Mouse (Mus musculus) layer of hippocampus, adult 8-10 months (tissue): Measurements from ENCODE around the gene Zfp648. TPM values are rescaled to one million over a fixed set of nuclear protein-coding genes. Genes with fewer than 3 reads are reported as not detected.

Source experiments
- DNase-seq, 2 experiments: peaks; one replicate each; pipeline ENCODE4 v3.0.0; 2022; ENCODE audit warnings: low spot score in 2 of 2
- total RNA-seq, 4 experiments: library from RNA; stranded (reverse); gene quantifications; 2 replicates each; pipeline ENCODE4 v1.2.4; 2022

Zfp648 gene
- total RNA-seq, 4 experiments from 2014 or later, result 0.33 to 0.70 (median 0.58) TPM

DNA sequence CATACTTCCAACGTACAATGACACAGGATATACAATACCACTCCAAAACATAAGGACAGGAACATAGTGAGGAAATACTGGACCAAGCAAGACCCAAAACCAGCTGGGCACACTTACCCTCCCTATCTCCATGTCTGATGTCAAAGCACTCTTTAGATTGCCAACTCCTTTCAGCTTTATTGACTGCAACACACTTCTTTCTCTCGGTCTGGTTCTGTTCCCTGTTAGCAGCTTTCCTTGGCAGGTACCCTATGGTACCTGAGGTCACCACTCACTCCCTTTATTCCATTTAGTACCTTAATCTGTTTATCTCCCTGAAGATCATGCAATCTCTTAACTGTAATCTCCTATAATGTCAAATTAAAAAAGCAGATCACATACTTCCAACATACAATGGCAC lies 19.0 kb downstream of the Zfp648 start:
- no peak for DNase-seq

DNA sequence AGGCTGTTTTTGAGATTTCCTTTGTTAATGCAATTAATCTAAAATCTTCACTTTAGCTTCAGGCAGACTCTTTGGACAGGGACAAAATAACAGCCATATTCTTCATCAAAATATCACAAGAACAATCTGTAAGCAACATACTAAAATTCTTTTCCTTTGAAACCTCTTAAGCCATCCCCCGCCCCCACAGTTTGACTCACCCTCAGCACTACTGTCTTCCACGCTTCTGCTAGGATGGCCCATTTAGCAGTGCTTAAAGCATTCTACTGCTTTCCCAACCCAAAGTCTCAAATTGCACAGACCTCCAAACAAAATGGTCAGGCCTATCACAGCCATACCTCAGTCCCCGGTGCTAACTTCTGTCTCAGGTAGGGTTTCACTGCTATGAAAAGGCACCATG lies 19.6 kb downstream of the Zfp648 start:
- no peak for DNase-seq

DNA sequence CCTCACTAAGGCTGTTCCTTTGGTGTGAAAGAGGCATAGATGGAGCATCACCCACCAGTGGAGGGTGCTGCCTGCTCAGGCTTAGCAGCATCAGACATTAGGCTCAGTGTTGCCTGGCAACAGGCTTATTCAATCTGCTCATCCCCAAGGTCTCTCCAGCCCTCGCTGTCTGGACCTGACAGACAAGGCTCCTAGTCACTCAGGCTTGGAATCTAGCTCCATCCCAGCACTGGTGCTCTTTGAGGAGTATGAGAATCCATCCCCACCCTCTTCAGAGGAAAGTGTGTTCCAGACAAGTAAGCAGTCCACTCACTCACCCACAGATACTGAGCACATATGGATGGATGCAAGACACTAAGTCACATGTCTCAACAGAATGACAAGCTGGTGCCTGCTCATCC lies 22.8 kb downstream of the Zfp648 start:
- DNase-seq, result peak; percentile 56 to 61

DNA sequence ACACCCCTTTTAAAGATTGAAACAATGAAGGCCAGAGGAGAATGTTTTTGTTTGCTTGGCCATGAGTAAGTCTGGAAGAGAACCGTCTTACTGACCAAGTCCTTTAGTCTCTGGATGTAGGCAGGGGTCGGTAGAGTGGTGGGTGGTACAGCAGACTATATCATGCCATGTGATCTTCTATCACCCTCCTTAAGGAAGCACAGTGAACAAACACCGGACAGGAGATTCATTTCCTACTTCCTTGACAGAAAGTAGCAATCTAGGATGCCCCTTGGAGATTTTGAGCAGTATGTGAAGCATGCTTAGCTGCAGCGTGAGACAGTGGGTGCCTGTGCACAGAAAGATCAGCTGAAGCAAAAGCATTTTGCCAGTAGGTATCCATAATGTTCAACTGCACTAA lies 31.6 kb downstream of the Zfp648 start:
- DNase-seq, result no peak

DNA sequence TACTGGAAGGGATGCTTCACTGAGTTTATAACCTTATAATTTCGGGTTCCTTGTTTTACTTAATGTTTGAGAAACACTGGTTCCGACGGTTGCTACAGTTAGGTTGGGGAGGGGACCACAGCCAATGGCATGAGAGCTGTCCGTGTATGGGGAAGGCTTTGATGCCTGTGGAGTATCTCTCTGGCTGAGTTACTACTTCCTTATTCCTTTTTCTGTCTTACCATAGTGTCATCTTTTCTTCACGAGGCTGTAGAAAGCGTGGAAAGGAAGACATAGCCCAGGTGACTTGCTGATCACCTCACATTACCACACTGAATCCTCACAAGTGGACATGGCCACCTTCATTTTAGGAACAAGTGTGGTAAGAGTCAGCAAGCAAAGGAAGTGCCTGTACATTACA lies 32.0 kb downstream of the Zfp648 start:
- DNase-seq, result no peak

DNA sequence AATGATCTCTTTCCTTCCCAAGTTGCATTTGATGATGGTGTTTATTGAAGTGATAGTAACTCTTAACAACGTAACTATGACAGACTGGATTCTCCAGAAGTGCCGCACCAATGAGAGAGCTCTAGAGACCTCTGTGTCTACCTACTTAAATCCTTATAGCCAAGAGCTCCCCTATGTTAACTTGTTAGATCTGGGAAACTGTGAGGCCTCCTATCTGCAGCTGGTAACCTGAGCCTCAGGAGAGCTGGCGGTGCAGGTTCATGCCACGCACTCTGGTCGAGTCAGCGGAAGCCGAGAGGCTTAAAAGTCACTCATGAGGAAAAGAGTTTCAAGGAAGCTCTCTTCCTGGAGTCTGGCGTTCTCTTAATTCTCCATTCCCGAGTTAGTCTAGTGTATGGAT lies 33.8 kb downstream of the Zfp648 start:
- no peak for DNase-seq

DNA sequence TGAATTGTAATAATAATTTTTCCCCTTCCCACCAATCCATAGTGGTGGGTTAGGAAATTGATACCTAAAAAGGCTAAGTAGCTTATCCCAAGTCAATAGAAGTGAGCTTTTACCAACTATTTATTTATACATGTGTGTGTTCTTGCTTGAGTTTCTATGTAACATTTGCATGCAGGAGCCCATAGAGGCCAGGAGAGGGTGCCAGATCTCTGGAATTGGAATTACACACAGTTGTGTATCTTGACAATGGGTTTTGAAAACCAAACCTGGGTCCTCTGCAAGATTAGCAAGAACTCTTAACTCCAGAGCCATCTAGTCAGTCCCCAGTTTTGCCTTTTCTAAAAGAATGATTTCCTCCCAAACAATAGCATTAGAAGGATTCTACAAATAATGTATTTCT lies 37.9 kb downstream of the Zfp648 start:
- DNase-seq, result no peak

DNA sequence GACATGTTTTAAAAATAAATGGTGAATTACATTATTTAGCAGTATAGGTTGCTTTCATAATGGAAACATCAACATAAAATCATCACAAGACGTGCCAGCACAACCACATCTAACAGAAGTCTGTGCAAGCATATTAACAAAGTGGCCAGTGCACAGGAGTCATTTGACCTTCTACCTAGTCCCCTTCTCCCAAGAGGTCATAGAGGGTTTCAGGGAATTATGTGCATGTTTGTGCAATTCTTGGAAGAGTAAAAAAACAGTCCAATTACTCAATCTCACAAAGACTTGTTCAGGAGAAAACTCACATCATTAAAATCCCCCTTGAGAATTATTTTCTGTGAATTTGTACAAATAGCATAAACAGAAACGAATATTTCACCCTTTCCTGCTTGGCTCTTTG lies 50.2 kb downstream of the Zfp648 start:
- DNase-seq, result no peak

DNA sequence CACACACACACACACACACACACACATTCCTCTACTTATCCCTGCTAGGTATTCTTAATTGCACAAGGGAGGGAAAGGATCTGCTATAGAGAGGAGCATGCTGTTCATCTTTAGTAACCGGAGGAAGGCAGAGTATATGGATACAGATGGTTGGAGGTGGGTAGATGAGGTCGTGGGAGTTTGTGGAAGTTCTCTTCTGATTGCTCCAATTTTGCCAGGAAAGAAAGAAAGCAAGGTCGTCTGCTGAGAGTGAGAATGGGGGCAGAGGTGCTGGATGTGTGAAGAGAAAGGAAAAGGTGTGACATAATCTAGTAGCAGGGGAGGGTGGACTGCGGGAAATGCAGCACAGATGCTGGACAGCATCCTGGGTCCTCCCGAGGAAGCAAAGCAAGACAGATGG lies 51.8 kb downstream of the Zfp648 start:
- peak; percentile 28 to 45 for DNase-seq
